Mouse (Mus musculus) heart, adult 18-20 months (tissue): Measurements from ENCODE around the gene Pdgfa. TPM values are rescaled to one million over a fixed set of nuclear protein-coding genes. Genes with fewer than 3 reads are reported as not detected.

Source experiments
- DNase-seq, 2 experiments: peaks; one replicate each; pipeline ENCODE4 v3.0.0; 2021 to 2022; ENCODE audit warnings: mixed read lengths in 1 of 2
- long read RNA-seq, 2 experiments: library from polyadenylated mRNA; stranded (forward); transcript quantifications; one replicate each; pipeline ENCODE4 v2.0.0; 2021
- total RNA-seq, 2 experiments: library from RNA; stranded (reverse); gene quantifications; 2 replicates each; pipeline ENCODE4 v1.2.3; 2021

Gene Pdgfa
- 10 to 100 TPM; 15.5 to 21.7 TPM for total RNA-seq
- long read RNA-seq, experiment 1, transcript Pdgfa-204 (7 exons, 1,287 nt) = minor isoform, 7 of 17 reads
- long read RNA-seq, experiment 1, transcript Pdgfa-202 (6 exons, 2,060 nt) = major isoform, 8 of 17 reads
- long read RNA-seq, experiment 1, partial matches to known transcripts = 0 of 17 reads
- long read RNA-seq, experiment 1, other reads (novel, unspliced or antisense) = 1 of 17 reads
- long read RNA-seq, experiment 2, transcript Pdgfa-202 (6 exons, 2,060 nt) = major isoform, 8 of 12 reads
- long read RNA-seq, experiment 2, partial matches to known transcripts = 0 of 12 reads
- long read RNA-seq, experiment 2, other reads (novel, unspliced or antisense) = 1 of 12 reads

DNA sequence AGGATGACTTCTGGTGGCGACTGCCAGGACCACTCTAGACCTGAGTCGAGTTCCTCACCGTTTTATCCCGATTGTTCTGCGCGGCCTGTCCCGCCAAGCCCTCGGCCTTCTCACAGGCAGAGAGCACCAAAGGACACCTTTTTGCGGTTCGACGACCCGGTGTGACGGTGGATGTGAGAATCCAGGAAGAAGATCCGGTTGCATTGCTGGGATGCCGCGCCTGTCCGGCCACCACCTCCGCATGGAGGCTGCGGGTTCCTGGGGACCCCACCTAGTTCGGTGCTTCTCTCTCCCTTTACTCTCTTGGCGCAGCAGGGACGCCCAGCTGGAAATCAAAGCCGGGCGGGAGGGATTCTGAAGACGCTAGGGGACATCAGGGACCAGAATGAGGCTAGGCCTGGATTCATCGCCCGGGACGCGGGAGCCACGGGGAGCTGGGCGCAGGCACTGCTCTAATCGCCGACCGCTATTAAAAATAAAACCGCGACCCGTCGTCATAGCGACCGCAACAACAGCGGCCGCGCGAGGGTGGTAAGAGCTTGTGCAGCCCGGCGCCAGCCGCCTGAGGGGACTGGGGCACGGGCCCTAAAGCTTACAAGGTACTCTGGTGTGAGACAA lies at the start of gene Pdgfa:
Pdgfa (minus strand) TSS at position 200 of the 618 bp plus-strand sequence.
- peak; percentile 84 to 87 for DNase-seq

DNA sequence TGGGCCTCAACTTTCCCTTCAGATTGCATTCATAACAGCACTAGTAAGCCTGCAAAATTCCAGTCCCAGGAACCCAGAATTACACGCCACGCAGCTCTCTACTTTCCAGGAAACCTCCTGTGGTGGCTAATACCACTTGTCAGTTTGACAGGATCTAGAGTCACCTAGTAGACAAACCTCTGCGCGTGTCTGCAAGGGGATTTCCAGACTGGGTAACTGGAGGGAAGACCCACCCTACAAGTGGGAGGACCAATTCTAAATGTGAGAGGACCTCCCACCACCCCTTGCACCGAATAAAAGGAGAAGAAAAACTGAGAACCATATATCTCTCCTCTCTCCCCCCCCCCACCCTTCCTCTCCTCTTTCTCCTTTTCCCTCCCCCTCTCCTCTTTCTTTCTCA lies 49.5 kb upstream of the Pdgfa start:
- DNase-seq = no peak

DNA sequence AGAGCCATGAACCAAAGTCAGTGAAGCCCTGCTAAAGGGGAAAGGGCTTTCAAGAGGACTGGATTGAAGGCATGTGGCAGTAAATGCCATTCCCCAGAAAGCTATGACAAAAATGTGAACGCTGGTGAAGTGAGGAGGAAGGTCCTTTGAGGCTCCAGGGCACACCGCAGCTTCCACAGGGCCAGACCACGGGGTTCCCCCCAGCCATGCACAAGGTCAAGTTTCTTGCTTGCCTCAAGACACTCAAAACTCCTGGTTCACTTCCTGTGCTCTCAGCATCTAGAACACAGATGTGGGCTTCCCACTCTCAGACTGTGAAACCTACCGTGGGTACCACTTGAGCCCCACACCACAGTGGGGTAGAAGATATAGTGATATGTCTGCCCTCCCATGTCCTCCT lies 46.4 kb upstream of the Pdgfa start:
- DNase-seq = no peak

DNA sequence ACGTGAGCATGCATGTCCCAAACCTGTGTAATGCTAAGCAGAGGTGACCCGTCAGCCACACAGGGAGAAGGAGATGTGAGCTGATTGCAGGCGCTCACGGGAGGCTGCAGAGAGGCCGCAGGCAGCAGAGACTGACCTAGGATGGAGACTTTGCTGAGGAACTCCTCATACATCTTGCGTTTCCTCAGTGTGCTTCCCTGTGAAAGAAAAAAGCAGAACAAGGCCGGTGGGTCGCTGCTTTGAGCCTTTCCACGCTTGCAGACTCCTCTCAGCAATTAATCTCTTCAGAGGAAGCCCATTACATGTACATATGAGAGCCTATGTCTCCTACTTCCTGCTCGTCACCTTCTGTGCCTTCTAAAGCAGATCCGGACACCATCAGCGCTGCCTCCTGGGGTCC lies 45.1 kb upstream of the Pdgfa start:
- no peak for DNase-seq

DNA sequence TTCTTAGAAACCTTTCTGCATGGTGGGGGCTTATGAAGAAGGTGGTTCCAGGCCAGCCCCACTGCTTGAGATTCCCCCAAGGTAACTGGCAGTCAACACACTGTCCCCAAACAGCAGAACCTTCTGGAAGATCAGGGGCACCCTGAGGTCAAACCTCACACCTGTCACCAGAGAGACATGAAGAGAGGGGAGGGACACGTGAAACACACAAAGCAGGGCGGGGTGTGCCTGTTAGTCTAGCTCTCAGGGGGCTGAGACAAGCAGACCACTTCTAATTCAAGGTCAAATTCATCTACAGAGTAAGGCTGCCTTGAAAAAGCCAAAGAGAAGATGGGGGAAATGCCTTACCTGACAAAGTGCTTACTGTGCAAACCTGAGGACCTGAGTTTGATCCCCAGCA lies 38.0 kb upstream of the Pdgfa start:
- DNase-seq = no peak

DNA sequence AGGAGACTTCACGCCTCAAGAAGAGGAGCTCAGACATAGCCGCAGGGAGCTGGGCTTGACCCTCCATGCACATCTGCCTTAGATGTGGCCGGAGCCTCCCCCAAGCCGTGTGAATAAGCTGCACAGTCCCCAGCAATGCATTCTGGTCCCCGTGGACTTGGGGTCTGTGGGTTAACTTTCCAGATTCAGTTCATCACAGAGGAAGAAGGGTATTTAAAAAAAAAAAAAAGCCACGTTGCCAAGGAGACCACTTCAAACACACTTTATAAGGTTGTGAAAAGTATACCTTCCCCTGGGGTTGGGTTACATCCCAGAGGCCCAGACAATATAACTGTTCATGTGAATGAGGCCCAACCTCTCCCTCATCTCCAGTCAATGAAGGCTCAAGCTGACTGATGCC lies 37.6 kb upstream of the Pdgfa start:
- DNase-seq = no peak

DNA sequence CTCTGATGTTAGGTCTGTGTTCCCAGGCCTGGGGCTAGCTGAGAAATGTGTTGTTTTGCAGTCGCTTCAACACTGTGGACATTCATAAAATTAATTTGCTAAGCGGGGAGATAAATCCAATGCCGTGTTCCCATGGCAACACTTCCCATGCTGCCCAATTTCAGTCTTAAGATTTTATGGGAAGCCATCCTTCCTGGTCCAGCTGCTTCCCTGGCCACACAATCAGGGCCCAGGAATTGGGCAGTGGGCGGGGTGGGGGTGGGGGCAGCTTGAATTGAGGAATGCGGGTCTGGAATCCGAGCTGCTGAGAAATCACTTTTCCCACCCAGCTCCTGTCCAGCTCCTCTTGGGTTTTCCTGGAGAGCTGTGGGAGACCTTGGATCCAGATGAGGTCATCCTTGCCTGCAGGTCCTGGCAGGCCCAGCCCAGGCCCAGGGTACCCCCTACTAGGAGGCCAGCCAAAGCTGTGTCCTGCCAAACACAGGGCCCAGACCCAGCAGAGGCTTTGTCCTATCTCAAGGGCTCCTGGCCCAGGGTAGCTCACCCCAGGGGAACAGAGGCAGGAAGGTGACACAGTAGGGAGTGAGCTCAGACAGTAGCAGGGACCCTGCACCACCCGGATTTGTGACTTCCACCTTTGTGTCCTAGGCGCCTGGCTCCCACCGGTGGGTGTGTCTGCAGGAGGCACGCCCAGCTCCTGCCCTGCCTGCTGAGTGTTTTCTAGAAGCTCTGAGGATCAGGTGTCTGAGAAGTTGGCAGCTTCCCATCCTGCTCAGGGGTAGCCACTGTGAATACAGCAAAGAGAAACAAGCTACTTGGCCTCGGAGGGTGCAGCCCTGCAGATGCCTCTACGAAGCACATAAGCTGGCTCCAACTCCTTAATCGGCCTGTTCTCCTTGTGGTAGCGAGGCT lies 36.5 kb upstream of the Pdgfa start:
- DNase-seq = peak; percentile 9 to 33

DNA sequence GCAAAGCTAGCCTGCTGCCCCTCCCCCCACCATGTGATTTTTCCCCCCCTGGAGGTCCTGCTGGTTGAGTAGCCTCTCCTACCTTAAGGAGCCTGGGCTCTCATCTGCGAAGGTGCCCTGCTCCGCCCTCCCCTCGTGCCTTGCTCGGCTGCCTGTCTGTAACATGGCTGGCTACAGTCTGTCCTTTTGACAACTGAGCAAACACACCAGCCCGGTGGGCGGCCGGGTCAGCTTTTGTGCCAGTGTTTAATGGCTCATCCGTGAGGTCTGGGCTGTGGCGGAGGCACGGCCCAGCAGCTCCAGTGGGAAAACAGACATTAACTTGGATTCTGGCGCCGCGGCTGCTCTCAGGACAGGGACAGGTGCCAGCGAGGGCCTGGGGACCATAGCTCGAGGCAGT lies 30.4 kb upstream of the Pdgfa start:
- DNase-seq = no peak

DNA sequence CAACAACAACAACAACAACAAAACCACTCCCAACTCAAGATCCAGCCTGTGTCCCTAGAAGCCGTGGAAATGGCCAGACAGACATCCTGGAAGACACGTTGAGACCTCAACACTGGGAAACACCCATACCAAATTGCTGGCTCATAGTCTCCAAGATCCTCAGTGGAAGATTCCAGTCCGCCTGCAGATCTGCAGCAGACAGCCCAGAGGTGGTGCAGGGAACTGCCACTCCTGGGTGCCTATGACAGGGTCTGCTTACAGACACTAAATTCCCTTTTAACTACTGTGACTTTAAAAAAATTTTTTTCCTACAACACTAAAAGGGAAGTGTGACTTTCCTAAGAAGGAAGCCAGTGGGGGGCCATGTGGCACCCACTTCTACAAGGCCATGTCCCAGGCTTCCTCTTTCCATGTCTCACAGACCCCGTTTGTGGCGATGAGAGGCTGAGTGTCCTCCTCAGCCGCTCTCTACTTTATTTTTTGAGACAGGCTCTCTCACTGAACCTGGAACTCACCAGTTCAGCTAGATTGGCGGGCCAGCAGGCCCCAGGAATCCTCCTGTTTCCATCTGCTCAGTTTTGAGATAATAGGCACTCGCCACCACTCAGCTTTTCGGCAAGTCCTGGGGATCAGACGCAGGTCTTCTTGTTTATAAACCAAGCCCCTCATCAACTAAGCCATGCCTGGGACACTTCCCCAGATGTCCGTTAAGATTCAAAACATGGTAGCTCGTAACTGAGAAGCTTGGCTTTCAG lies 27.4 kb upstream of the Pdgfa start:
- DNase-seq = peak in 1 of 2 experiments; percentile 47

DNA sequence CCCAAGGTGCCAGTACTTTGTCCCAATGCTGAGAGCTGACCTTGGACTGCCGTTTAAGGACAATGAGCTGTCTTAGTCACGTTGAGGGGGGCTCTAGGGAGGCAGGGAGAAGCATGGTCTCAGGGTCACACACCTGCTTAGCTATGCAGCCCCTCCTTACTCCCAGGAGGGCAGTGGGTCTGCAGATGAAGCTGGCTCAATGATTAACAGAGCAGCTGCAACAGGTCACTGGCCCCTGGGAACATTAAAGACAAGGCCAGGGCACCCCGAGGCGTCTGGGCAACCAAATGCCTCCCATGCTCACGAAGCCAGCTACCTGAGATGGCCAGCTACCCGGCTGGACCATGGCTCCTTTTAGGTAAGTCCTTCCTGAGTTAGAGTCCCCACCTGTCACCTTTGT lies 23.4 kb upstream of the Pdgfa start:
- DNase-seq = no peak

DNA sequence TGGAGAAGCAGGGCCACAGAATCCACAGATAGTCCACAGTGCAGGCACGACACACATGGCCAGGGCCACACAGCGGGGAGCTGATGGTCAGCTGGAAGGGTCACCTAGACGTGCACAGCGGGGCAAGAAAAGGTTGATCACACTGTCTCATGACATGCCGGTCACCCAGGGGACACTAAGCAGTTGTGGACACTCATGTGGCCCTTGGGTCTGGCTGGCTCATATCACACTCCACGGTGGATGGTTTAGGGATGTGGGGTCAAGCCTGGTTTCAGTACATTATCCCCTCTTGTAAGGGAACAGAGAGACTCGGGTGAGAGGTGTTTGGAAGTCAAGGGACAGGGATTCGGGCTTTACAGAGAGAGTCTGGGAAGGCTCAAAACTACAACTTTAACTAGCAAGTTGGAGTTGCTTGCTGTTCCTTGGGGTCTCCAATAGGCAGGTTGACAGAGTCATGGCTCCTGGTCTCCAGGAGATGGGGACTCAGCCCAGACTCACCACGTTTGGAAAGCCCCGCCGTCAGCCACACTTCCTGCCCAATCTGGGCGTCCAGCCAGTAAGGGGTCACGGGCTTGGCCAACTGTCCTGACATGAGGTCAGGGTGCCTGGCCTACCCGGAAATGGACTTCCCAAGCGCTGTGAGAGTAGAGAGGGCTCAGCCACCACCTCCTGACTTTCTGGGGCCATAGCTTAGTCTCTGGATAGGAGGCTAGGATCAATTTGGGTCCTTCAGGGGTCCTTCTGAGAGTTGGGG lies 20.4 kb upstream of the Pdgfa start:
- DNase-seq = peak; percentile 87 to 89

DNA sequence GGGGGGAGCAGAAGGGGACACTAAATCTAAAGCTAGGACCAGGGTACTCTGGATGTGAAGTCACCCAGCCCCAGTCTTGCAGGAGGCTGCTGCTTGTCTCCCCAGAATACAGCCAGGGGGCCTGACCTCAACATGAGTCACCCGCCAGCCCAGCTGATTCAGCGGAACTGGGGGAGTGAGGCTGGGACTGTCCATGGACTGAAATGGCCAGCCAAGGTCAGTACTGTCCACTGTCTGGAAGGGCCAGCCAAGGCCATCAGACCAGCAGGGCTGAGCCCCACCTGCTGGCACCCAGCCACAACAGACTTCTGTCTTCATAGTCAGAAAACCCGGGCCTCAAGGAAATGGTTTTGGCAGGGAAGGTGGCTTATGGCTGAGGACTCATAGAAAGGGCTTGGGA lies 17.9 kb upstream of the Pdgfa start:
- DNase-seq = peak; percentile 70 to 85

DNA sequence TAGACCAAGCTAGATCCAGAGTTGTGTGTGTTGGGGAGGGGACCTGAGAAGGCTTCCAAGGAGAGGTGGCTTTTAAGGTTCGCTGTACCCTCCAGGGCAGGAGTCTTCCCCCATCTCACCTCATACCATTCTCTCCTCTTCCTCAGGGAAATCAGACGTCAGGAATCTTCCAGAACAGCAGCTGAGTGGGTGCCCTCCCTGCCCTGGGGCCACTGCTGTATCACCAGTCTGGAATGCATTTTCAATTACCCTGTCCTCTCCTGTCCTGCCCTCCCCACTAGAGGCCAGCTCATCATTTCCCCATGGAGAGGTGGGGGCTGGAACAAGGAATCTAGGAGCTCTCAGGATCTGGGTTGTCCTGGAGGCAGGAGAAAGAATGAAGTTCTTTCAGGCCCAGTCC lies 13.5 kb upstream of the Pdgfa start:
- no peak for DNase-seq

DNA sequence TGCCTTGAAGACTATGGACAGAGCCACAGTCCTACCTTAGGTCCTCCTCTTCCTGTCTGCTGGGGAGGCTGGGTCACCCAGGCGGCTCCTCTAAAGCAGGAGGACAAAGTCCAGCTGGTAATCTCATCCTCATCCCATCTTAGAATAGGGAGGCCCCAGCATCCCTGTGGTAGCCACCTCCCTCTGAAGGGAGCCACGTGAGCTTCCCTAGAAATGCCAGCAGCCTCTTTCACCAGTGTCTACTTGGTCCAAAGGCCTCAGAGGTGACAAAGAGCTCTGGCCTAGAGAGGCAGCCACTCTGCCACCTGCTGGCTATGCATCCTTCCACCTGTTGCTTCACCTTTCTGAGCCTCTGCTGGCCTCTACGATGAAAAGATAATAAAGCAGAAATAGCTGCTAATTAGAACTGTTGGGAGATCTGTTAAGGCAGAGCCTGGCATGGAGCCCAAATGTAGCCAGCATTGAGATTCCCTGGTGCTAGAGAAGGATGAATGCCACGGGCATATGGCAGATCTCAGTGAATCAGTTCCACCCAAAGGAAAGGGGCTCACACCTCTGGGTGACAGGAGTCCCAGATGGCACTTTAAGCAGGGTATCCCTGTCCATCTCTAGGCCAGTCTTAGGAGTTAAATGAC lies 10.1 kb upstream of the Pdgfa start:
- peak in 1 of 2 experiments; percentile 37 for DNase-seq

DNA sequence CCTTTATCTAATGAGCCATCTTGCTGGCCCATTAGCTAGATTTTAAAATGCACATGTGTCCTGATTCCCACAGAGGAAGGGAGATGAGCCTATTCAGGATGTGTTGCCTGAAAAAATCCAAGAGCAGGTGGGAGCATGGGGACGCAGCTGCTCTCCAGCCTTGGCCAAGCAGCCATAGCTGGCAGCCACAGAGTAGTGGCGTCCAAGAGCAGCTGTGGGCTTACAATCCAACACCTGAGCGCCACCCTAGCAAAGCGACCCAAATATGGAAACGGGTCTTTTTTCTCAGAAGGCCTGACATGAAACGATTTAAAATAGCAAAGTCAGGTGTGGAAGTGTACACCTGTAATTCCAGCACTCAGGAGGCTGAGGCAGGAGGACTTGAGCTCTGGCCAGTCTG lies 7.4 kb upstream of the Pdgfa start:
- DNase-seq = no peak

DNA sequence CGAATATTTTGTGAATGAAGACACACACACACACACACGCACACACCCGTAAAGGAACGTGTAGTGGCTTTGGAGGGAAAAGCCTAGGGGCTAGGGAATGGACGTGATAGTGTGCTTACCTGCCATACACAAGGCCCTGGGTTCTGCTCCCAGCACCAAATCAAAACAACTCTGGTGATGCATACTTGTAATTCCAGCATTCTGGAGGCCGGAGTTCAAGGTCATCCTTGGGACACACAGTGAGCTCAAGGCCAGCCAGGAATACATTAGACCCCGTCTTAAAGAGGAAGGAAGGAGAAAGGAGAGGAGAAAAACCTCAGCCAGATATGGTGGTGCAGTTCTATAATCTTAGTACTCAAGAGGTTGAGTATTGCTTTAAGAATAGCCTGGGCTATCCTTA lies 2.5 kb upstream of the Pdgfa start:
- no peak for DNase-seq

DNA sequence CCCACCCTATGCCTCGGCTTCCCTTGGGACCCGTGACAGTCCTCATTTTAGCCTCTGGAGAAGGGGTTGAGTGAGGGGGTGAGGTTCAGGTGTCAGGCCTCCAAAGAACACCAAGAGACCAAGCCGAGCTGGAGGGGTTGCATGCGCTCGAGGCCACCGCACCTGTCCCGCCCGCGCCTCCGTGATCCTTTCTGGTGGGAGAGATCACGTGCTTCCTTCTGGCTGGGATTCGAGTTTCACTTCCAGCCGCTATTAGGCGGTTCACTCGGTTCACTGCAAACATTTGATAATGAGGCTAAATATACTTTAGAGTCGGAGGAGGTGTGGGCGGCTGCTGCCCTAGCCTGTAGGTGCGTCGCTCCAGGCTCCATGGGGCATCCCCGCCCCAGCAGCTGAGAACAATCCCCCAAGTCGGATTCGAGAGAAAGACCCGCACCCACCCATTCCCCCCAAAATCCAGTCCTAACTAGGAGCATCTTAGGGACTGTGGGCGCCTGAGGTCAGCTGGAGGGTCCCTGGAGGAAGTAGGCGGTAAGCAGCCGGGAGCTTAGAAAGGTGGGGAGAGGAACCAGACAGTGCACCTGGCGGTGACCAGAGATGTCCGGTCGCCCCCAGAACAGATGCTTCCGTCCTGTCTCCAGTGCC lies 888 bp upstream of the Pdgfa start:
- DNase-seq = peak; percentile 79 to 86

DNA sequence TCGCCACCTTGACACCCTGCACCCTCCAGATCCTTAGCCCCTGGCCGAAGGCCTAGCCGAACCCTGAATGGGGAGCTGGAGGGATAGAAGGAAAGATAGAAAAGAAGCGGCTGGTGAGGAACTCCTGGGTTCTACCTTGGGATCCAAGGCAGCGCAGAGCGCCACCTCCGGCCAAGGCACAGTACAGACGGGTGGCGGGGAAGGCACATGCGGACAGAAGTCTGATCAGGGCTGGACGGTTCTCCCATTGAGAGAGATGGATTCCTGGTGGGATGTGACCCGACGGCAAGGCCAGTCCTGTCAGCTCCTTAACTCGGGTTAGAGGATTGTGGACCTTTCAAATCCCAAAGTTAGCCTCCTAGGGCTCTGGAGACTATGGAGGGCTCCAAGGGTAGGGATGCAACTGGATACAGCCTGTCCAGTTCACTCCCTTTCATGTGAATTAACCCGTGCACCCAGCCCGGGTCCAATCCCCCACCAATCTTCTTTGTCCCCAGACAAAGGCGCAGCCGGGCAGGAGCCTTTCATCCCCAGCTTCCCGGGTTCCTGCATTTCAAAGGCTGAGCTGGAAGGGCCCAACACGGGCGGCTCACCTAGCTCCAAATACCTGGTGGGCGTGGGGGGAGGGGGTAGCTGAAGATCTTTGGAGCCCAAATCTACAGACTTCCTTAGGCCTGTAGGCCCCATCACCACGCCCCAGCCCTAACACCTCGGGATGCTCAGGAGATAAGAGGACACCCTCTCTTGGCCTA lies 672 bp downstream of the Pdgfa start:
- peak in 1 of 2 experiments; percentile 42 for DNase-seq

DNA sequence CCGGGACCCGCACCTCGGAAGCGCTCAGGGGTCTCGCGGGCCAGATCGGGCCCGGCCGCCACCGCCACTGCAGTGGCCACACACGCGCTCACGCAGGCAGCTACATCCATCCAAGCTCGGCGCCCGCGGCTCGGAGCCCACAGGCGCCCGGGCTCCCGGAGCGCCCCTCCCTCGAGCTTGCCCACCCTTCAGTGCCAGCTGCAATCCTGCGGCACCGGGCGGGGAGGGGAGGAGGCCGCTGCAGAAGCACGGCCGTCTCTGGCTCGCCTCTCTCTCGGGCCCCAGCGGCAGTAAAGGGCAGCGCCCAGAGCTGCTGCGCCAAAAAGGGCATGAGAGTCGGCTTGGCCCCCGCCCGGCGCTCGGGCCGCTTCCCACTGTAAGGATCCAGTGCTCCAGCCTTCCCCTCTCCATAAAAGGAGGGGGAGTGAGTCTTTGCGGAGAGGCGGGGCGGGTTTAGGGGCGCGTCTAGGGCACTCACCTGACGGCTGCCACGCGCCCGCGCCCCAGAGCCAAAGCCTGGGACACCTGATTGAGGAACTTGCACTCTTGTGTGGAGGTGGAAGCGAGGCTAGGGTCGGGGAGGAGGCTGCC lies 1.4 kb downstream of the Pdgfa start:
- peak; percentile 84 to 87 for DNase-seq
